Mouse (Mus musculus) hematopoietic multipotent progenitor cell, adult 10-12 weeks (in vitro differentiated cells): ENCODE data around the gene Phlpp2. TPM values are rescaled to one million over a fixed set of nuclear protein-coding genes. Genes with fewer than 3 reads are reported as not detected.

Experiments used
- polyA plus RNA-seq: library from polyadenylated mRNA; stranded (reverse); fragments of >175 nt; gene quantifications from 2 replicates; pipeline ENCODE4 v1.2.3, GENCODE M21; 2012; ENCODE audit warnings: low replicate concordance

Phlpp2 gene
- polyA plus RNA-seq: 2.8 and 4.8 TPM in 2 replicates

GRCm38 (mm10) chr8:109868003-109868679, at the start of gene Phlpp2:
Phlpp2 (plus strand) TSS chr8:109868542.

GRCm38 (mm10) chr8:109961693-109962367, 93.5 kb downstream of the Phlpp2 start, which contains the start of gene Marveld3:
Marveld3 (minus strand) TSS chr8:109962203.

GRCm38 (mm10) chr8:109990224-109990623, 121.9 kb downstream of the Phlpp2 start, which contains the start of gene Tat:
Tat (plus strand) TSS chr8:109990437.

Other genes with a start within 250 kb of the Phlpp2 start
- 28.5 and 53.6 TPM in 2 replicates for gene Ist1, start 175.3 kb upstream of the Phlpp2 start, polyA plus RNA-seq
- gene Zfp821, start 163.0 kb upstream of the Phlpp2 start, polyA plus RNA-seq: 8.1 and 11.8 TPM in 2 replicates
- 26.8 and 37.2 TPM in 2 replicates for gene Atxn1l, start 130.8 kb upstream of the Phlpp2 start, polyA plus RNA-seq
- 16.1 and 41.8 TPM in 2 replicates for gene Ap1g1, start 90.0 kb upstream of the Phlpp2 start, polyA plus RNA-seq
- gene Marveld3, start 93.7 kb downstream of the Phlpp2 start, polyA plus RNA-seq: 0.59 TPM in 1 of 2 replicates, not detected in the other
- gene Tat, start 121.9 kb downstream of the Phlpp2 start, polyA plus RNA-seq: not detected in 2 replicates
- not detected in 2 replicates for gene Chst4, start 171.2 kb downstream of the Phlpp2 start, polyA plus RNA-seq
- 0.31 and 0.35 TPM in 2 replicates for gene Zfp612, start 211.2 kb downstream of the Phlpp2 start, polyA plus RNA-seq
- not detected in 2 replicates for gene Gm21964, start 232.7 kb downstream of the Phlpp2 start, polyA plus RNA-seq
- not detected in 2 replicates for gene Gm17720, start 234.2 kb downstream of the Phlpp2 start, polyA plus RNA-seq